Mouse (Mus musculus): ENCODE data around the gene Zfp534. TPM values are rescaled to one million over a fixed set of nuclear protein-coding genes. Genes with fewer than 3 reads are reported as not detected.
"Not testable (repeated sequence)": the region's sequence is repeated elsewhere in the genome, so short reads cannot be mapped to it uniquely, and the experiment has no call there.

Zfp534 gene
- under 1 TPM in 1 of 4 experiments, not detected in 3; 0.11 TPM for total RNA-seq (2022)

GRCm38 (mm10) chr4:147702453-147702852 lies at the start of gene Zfp534:
Gene Zfp534 (minus strand): TSS chr4:147702553.
- DNase-seq (ENCODE audit: low spot score in 2 of 2), result not testable (repeated sequence)

DNA sequence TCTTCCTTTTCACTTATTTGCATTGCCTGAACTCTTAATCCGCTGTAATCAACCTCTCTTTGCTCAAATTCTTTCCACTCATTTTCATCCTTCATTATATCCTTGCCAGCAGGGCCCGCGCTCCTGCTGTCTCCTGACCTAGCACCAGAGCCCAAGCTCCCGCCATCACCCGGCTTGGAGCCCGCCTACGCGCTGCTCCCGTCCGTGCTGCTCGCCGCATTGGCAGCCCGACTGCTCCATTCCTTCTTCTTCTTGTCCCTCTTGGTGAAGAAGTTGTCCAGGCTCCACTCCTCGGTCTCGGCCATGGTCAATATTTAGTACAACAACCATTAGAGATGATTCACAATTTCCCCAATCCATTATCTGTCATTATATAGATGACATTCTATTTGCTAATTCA lies 43.9 kb upstream of the Zfp534 start:
- not testable (repeated sequence) for DNase-seq (ENCODE audit: low spot score in 2 of 2)

- DNase-seq (ENCODE audit: low spot score in 2 of 2), result not testable (repeated sequence)
Measured at GRCm38 (mm10) chr4:147738636-147739369, 36.5 kb upstream of the Zfp534 start.

DNA sequence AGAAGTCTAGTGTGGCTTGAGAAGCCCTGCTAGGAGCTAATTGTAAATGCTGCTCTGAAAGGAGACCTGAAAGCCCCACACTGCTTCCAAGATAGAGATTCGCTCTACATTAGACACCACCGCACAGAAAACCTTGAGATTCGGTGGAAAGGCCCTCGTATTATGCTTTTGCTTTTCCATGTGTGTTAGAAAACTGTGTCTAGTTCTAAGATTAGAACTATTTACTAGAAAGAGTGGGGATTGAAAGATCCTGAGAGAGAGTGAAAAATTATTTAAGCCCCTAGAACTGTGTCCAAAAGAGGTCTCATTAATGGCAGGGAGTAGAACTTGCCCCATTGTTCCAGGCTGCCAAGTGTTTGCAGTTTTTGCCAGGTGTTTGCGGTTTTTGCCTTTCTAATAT lies 47.1 kb downstream of the Zfp534 start:
- not testable (repeated sequence) for DNase-seq (ENCODE audit: low spot score in 2 of 2)

DNA sequence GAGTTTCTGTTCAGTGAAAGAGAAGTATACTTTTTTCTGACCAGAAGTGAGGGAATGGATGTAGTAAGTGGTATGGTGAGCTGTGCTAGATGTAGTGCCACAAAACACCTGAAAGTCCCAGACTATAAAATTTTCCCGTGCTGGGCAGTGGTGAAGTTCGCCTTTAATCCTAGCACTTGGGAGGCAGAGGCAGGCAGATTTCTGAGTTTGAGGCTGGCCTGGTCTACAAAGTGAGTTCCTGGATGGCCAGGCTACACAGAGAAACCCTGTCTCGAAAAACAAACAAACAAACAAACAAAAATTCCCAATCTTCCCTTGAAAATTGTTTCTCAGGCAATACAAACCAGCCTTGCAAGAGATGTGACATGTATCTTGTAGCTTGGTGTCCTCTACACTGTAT lies 54.9 kb downstream of the Zfp534 start:
- DNase-seq (ENCODE audit: low spot score in 2 of 2), result not testable (repeated sequence)

DNA sequence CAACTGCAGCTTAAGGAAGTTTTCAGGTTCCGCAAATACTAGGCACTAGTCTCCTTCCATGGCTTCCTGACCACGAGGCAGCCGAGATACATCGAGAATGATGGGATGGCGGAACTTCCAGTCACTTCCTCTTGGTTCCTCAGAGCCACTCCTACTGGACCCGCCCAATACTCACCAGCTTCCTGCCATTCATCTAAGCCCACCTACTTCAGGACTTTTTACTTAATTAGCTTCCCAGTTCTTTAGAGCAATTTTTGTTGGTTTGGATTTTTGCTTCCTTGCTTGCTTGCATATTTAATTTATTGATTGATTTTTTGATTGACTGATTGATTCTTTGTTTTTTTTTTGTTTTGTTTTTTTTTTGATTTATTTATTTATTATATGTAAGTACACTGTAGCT lies 59.9 kb downstream of the Zfp534 start, which contains the start of gene Zfp979:
Zfp979 (minus strand) TSS at position 101 of the 400 bp plus-strand sequence.
- not testable (repeated sequence) for DNase-seq (ENCODE audit: low spot score in 2 of 2)

DNA sequence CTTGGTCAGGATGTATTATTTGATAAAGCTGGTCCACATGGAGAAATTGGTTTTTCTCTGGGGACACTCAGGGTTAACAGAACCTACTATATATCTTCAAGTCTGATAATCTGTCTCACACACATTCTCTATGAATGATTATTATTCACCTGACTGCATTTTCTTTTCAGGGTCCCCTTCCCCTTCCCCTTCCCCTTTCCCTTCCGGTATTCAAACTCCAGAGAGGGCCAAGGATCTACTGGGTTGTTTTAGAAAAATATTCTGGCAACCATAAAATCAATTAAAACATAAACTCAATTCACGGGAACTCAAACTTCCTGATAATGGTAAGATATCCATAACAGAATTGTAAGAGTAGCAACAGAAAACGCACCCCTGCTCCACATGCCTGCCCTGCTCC lies 60.4 kb downstream of the Zfp534 start:
- DNase-seq (ENCODE audit: low spot score in 2 of 2), result not testable (repeated sequence)

GRCm38 (mm10) chr4:147633818-147634262 lies 68.5 kb downstream of the Zfp534 start:
- DNase-seq (ENCODE audit: low spot score in 2 of 2), result not testable (repeated sequence)

Other genes starting within 250 kb of the Zfp534 start
- gene Zfp982, start 210.1 kb downstream of the Zfp534 start, total RNA-seq (2022), result 1 to 10 TPM; 1.4 to 3.0 (median 2.2) TPM
- under 1 TPM in 1 of 4 experiments, not detected in 3; 0.09 TPM for gene Gm16503, start 162.3 kb downstream of the Zfp534 start, total RNA-seq (2022)
- under 1 TPM in 1 of 4 experiments, not detected in 3; 0.58 TPM for gene Zfp985, start 149.3 kb downstream of the Zfp534 start, total RNA-seq (2022)
- gene Zfp979, start 60.0 kb downstream of the Zfp534 start, total RNA-seq (2022), result under 1 TPM; 0.68 to 0.92 (median 0.76) TPM
- 1 to 10 TPM in 2 of 4 experiments, under 1 TPM in 2; 0.70 to 1.4 (median 0.89) TPM for gene Zfp984, start 107.2 kb upstream of the Zfp534 start, total RNA-seq (2022)
- gene Zfp933, start 145.8 kb upstream of the Zfp534 start, total RNA-seq (2022), result 10 to 100 TPM; 10.2 to 11.5 (median 10.5) TPM
- 1 to 10 TPM; 3.6 to 5.1 (median 4.8) TPM for gene Miip, start 166.3 kb upstream of the Zfp534 start, total RNA-seq (2022)
- gene Fv1, start 166.4 kb upstream of the Zfp534 start, total RNA-seq (2022), result 1 to 10 TPM; 5.1 to 9.2 (median 6.7) TPM
- gene Mfn2, start 202.2 kb upstream of the Zfp534 start, total RNA-seq (2022), result 100 to 1,000 TPM; 389 to 516 (median 444) TPM
- 10 to 100 TPM; 14.7 to 17.0 (median 15.5) TPM for gene Plod1, start 234.2 kb upstream of the Zfp534 start, total RNA-seq (2022)
- gene 2510039O18Rik, start 238.3 kb upstream of the Zfp534 start, total RNA-seq (2022), result 10 to 100 TPM; 19.8 to 21.4 (median 20.5) TPM